Mouse (Mus musculus) CD4-positive, CD25-positive, alpha-beta regulatory T cell, adult 2 months (primary cell): ENCODE results near the gene Tmem190.
"Not testable (repeated sequence)": the region's sequence is repeated elsewhere in the genome, so short reads cannot be mapped to it uniquely, and the experiment has no call there.

Source experiments
- DNase-seq: peaks from one replicate; pipeline ENCODE4 v3.0.0-alpha.2; 2012; ENCODE audit warnings: low read depth, low spot score

Gene Tmem190

GRCm38 (mm10) chr7:4776131-4776530 lies 6.6 kb upstream of the Tmem190 start:
- DNase-seq, result no peak

- peak; percentile 69 for DNase-seq
Observed at GRCm38 (mm10) chr7:4776861-4777830, 5.6 kb upstream of the Tmem190 start.

DNA sequence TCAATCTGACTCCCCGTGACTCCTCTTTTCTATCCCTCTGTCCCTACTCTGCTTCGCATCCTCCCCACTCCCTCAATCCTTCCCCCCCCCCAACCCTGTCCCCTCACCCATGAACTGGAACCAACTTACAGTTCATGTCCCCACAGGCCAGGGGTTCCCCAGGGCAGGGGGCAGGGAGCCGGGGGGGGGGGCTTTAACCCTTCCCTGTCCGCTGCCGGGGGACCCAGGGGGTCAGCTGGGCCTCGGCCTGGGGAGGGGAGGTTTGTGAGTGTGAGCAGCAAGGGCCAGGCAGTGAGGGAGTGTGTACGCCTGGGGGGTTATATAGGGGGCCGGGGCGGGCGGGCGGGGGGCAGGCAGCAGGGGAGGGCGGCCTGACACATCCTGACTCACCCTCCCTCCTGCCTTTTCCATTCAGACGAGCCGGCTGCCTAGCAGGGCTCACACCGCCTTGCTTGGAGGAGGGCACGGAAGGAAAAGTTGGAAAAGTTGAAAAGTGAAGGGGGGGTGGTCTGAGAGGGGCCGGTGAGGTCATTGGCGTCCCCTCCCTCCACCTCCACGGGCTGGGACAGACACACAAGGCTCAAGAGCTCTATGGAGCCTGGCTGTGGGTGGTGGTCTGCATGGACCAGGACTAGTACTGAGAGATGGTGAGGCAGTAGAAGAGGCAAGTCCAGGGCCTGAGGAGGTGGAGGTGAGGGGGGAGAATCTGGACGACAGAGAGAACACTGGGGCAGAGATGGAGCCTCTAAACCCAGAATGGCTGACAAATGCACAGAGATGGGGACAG lies 4.7 kb upstream of the Tmem190 start:
- no peak for DNase-seq

- DNase-seq, result no peak
Observed at GRCm38 (mm10) chr7:4779921-4780320, 2.8 kb upstream of the Tmem190 start.

- DNase-seq, result no peak
Observed at GRCm38 (mm10) chr7:4782130-4782529, 607 bp upstream of the Tmem190 start.

- no peak for DNase-seq
Observed at GRCm38 (mm10) chr7:4783667-4784268, 1.0 kb downstream of the Tmem190 start.

GRCm38 (mm10) chr7:4788499-4789435 lies 6.0 kb downstream of the Tmem190 start:
- peak; percentile 63 for DNase-seq

DNA sequence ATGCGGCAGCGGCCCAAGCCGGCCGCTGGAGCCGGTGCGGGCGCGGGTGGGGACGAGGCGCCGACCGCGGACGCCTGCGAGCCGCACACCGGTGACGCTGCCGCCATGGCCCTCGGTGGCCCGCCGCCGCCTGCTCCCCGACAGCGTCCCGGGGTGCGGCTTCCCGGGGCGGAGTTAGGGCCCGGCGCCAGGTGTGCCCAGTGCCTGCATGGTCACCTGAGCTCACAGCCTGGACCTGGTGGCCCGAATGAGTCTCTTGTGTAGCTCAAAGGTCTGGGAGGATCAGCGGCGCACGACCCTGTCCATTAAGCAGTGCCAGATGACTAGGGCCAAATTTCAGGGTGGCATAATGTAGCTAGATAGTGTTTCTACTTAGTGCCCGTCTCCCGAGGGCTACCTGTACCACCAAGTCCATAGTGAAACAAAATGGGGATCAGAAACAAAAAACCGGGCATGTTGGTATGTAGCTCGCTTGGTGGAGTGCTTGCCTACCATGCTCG lies 6.7 kb downstream of the Tmem190 start, which contains the start of gene Tmem238:
Gene Tmem238, minus strand, starts transcription at position 221 of the 500 bp plus-strand sequence.
- DNase-seq, result peak; percentile 58

- DNase-seq, result peak; percentile 97
Observed at GRCm38 (mm10) chr7:4792278-4793212, 9.8 kb downstream of the Tmem190 start, which contains the start of gene Rpl28. Rpl28 (plus strand) TSS chr7:4792874.

GRCm38 (mm10) chr7:4793248-4793647 lies 10.5 kb downstream of the Tmem190 start:
- not testable (repeated sequence) for DNase-seq

GRCm38 (mm10) chr7:4793674-4794073 lies 10.9 kb downstream of the Tmem190 start:
- no peak for DNase-seq

DNA sequence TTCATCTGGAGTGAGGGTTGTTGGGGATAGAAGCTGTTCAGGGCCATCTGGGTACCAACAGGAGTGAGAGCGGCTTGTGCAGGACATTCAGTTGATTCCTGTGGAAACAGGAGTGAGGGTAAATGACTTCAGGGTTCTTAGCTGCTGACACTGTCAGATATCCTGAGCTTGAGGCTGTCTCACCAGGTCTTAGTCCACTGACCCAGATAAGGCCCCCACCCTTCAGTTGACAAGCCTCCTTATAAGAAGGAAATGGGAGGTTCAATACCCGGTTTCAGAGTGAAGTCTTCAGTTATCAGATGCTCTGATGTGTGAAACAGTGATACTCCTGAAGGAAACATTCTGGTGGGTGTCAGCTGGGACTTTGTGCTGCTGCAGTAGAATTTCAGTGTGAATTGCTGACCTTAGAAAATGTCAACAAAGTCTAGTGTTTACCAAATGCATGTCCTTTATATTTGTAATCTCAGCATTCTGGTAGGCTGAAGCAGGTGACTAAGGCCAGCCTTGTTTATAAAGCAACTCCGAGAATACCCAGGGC lies 12.0 kb downstream of the Tmem190 start:
- no peak for DNase-seq

GRCm38 (mm10) chr7:4795767-4796433 lies 13.2 kb downstream of the Tmem190 start:
- DNase-seq, result peak; percentile 68

- no peak for DNase-seq
Observed at GRCm38 (mm10) chr7:4802247-4802646, 19.5 kb downstream of the Tmem190 start.

- peak; percentile 79 for DNase-seq
Observed at GRCm38 (mm10) chr7:4806716-4807115, 24.0 kb downstream of the Tmem190 start.

DNA sequence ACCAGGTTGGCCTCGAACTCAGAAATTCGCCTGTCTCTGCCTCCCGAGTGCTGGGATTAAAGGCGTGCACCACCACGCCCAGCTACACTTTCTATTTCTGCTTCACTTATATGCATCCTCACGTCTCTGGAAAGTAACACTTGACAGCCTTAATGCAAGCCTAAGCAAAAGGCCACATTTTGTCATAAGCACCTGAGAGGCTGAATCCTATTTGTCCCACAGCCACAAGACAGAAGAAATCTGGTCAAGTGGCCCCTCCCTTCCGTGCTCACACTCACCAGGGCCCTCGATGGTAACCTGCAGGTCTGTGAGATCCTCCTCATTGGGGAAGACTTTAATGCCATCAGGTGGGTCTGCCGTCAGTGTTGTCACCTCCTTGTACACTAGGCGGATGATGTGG lies 28.4 kb downstream of the Tmem190 start:
- DNase-seq, result not testable (repeated sequence)

DNA sequence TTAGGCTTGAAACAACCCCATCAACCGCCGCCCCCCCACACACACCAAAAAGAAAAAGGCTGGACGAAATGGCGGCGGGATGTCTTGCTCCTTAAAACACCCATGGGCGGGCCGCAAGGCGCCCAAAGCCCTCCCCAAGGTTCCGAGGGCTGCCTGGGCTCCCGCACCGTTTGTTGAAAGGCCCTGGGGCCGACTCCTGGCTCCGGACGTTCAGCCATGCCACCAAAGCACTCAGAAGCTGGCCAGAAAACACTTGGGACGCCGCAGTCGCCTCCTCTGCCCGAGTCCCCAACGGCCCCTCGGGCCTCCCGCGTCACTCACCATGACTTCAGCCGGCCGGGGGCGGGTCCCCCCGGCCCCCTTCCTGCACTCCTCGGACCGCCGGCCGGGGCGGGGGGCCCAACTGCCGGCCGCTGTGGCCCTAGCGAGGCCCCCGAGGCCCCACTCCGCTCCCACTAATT lies 29.1 kb downstream of the Tmem190 start:
- DNase-seq, result peak; percentile 62
